Mouse (Mus musculus) left cerebral cortex, adult 8-10 months (tissue): ENCODE measurements around the gene Hs2st1. TPM values are rescaled to one million over a fixed set of nuclear protein-coding genes. Genes with fewer than 3 reads are reported as not detected.
A peak's percentile ranks its signal among the peaks of the same experiment; 100 is the strongest.

Source experiments
- DNase-seq, 2 experiments: peaks; one replicate each; pipeline ENCODE4 v3.0.0; 2022; ENCODE audit warnings: low spot score in 2 of 2
- total RNA-seq, 4 experiments: library from RNA; stranded (reverse); gene quantifications; 2 replicates each; pipeline ENCODE4 v1.2.4; 2022

Gene Hs2st1
- total RNA-seq, 4 experiments from 2014 or later: 42.0 to 51.7 (median 48.7) TPM

DNA sequence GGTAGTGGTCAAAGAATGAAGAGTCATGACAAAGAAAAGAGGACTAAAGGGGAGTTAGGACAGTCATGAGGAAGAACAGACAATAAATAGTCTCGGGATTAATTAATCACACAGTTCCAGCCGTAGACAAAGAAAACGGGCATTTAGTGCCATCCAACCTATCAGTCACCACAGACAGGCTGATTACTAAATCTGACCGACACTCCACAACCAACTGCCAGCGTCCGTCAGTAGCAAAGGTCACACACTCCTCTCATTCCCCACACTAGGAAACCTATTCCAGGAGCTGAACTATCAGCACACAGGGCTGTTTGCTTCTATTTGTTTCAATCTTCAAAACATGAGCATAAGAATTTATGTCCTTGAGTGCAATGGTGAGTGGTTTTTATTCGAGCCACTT lies 16.0 kb downstream of the Hs2st1 start:
- no peak for DNase-seq

GRCm38 (mm10) chr3:144551416-144551815 lies 18.6 kb downstream of the Hs2st1 start:
- DNase-seq: no peak

GRCm38 (mm10) chr3:144550659-144551058 lies 19.3 kb downstream of the Hs2st1 start:
- no peak for DNase-seq

GRCm38 (mm10) chr3:144550036-144550435 lies 19.9 kb downstream of the Hs2st1 start:
- no peak for DNase-seq

DNA sequence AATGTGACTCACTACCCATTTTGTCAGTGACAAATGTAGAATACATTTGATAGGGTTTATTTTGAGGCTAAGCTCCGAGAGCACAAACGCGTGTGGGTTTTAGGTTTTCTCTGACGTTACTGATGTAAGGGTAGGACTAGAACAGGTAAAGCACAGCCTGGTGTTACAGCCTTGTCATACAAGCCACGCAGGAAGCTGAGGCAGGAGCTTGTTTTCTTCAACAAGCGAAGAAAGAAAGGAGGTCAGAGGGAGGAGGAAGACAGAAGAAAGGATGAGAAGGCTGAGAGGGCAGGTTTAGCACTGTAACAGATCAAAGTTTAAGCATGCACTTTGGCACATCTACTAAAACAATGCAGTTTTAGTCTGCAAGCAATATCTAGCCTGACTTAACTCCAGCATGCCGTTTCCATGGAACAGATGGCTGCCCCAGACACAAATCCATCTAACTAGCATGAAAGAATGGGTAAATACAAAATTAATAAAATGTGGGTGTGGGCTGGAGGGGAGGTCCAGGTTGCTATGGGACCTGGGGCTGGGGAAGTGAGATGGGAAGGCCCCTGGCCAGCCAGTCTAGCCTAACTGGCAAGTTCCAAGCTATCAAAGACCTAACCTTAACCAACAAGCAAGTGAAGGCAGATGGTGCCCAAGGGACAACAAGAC lies 21.7 kb downstream of the Hs2st1 start:
- no peak for DNase-seq

- DNase-seq: no peak
These were observed 23.5 kb downstream of the Hs2st1 start for GRCm38 (mm10) chr3:144546490-144546889.

DNA sequence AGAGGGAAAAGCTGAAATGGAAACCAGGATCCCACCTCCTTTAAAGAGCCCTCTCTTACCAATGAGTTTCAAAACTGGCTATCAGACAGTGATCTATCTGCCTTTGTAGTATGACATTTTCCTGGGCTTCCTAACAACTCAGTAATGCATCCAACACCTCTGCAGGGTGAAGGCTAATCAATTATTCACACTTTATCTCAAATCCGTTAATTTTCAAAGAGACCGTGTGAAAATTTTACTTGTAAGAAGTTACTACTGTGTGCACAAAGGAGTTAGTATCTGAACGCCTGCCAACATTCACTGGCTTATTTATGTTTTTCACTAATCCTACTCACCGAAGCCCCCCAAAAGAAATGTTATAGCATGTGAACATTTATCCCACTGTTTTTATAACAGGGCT lies 24.1 kb downstream of the Hs2st1 start:
- no peak for DNase-seq

DNA sequence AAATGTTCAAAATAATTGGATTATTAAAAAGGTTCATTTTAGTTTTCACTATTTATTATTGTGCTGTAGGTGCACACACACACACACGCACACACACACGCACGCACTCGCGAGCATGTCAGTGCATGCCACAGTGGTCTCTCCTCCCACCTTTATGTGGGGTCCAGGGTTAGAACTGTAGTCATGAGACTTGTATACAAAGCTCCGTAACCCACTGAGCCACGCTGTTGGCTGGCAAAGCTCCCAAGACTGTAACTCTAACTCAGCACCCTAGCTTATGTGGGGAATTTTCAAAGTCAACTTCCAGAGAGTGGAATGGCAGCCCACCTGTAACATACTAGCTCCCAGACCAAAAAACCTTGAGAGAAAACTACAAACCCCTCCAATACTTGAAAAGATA lies 24.8 kb downstream of the Hs2st1 start:
- no peak for DNase-seq

- no peak for DNase-seq
These were observed 28.0 kb downstream of the Hs2st1 start for GRCm38 (mm10) chr3:144541906-144542438.

GRCm38 (mm10) chr3:144540805-144541204 lies 29.2 kb downstream of the Hs2st1 start:
- DNase-seq: no peak

DNA sequence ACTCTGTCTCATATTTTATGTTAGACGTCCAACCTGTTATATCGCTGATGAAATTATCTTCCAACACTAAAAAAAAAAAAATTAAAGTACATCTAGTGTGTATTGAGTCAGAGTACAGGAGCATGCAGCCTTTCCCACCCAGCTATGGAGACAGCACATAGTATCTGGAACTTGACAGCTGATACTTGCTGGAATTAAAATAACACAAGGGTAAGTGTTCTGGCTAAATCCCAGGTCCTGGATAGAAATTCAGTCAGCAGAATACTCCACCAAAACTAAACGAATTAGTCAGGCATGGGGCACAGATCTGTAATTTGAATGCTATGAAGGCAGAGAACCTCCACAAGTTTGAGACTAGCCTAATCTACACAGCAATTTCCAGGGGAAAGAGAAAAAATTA lies 30.9 kb downstream of the Hs2st1 start:
- no peak for DNase-seq

GRCm38 (mm10) chr3:144537078-144537855 lies 32.7 kb downstream of the Hs2st1 start:
- peak in 1 of 2 experiments; percentile 53 for DNase-seq

DNA sequence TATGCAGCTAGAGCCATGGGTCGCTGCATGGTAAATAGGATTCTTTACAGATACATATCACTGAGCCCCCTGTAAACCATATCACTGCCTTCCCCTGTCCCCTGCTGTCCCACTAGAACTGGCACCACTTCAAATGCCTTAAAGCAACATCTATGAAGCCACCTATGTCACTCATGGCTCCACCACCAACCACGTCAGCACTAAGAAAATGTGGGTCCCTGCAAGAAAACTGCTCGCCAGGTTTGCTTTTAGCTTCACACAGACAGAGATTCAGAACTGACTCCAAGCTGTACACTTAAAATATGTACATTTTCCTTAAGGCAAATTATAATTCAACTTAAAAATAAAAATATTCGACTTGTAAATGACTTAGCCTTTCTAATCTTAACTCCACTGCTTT lies 34.9 kb downstream of the Hs2st1 start:
- no peak for DNase-seq

GRCm38 (mm10) chr3:144531023-144531422 lies 39.0 kb downstream of the Hs2st1 start:
- DNase-seq: no peak

GRCm38 (mm10) chr3:144527918-144528317 lies 42.1 kb downstream of the Hs2st1 start:
- DNase-seq: no peak

DNA sequence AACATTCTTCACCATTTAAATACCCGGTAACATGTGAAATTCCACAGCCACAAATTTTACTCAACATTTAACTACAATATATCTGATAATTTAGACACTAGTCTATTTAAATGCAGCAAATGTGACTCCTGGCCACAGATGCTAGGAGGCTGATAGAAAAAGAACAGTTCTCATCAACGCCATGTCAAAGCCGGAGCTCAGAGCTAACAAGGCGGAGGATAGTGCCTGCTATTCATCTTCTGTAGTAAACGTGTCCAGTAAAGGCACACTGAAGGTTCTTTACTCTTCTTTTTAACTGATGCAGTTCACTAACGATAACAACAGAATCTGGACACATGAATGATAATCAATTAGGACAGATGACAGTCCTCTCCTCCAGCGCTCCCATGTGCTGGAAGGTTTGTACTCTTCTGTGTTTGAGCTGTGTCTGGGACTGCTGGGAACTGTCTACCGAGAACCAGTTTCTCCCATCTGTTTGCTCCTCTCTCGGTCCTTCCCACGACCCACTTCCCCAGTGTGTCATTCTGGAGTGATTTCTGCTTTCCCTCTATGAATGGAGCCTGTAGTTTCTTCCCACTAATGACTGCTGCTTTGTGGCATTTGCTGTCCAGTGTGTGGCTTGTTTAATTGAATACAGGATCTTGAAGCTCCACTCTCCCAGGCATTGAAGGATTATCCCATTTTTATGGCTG lies 50.3 kb downstream of the Hs2st1 start:
- DNase-seq: no peak

DNA sequence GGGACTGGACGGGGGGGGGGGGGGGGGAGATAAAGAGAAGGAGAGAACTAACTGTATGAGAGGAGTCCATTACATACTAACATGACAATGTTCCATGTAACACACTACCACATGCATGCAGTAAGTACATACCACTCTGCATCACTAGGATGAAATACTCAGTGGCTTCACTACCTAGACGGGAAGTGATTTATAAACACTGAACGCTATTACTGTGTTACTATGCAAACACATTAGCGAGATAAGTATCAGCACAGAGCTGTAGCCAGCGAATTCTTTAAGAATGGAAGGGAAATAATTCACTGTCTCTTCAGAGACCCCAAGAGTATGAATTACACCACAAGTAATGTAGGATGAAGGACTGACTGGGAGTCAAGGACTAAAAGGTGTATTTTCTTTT lies 51.1 kb downstream of the Hs2st1 start:
- DNase-seq: no peak

GRCm38 (mm10) chr3:144515286-144515685 lies 54.7 kb downstream of the Hs2st1 start:
- DNase-seq: no peak

GRCm38 (mm10) chr3:144514122-144514505 lies 55.9 kb downstream of the Hs2st1 start:
- DNase-seq: no peak

DNA sequence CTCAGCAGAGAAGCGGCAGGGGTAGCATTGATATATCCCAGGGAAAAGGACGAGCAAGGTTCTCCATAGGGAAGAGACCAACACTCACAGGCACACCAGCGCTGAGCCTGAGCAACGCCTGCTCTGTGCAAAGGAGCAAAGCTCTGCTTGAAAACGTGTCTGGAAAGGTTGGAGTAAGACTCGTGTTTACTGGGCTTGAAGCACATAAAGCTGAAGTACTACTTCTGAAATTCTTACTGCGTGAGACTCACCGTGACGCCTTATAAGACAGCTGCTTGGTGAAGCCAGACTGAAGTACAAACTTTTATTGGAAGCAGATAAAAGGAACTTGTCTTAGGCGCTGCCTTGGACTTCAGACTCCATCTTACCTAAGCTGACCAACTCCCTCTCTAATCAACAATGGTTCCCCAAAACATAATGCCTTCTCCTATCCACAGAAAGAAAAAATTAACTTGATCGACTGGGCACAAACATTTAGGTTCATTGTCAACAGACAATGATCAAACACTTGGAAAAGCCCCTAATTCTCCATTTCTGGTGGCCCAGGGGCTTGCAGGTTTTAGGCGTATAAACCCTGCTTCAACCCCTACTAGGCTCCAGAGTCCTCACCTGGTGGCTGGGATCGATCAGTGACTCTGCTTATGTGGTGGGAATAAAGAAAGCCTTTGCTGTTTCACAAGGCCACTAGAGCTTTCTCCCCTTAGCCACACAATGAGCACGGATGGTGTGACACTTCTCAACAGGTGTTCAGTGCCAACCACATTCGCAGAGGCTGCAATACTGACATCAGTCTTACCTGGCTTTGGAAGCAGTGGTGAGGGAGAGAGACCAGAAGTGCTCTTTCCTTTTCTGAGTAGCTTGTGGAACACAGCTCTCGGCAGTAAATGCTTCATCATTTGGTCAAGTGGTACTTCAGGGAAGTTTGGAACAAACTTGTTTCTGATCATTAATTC lies 56.5 kb downstream of the Hs2st1 start:
- DNase-seq: no peak

DNA sequence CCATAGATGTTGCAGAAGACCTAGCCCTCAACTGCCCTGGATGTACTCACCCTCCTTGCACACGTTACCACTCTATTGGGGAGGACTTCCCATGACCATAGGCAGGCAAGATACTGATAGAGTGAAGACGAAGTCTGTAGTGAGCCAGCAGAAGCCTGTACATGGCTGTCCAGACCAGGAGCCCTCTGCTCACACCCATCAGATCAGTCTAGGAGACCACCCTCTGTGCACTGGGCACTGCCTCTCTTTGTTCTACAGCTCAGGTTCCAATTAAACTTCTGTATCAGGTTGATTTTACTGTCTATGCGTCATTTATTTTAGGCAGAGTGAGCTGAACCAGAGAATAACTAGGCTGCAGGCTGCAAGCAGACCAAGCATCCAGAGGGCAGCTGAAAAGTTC lies 59.3 kb downstream of the Hs2st1 start:
- DNase-seq: no peak
